Mouse (Mus musculus) common myeloid progenitor, adult 5-6 weeks (primary cell): ENCODE data around the gene Ccdc74a. TPM values are rescaled to one million over a fixed set of nuclear protein-coding genes. Genes with fewer than 3 reads are reported as not detected.
"Not testable (repeated sequence)": the region's sequence is repeated elsewhere in the genome, so short reads cannot be mapped to it uniquely, and the experiment has no call there.

Experiments
- ATAC-seq: replicated peaks from 2 replicates; pipeline ENCODE4 v1.8.0; 2016; ENCODE audit warnings: low read depth, mild to moderate bottlenecking, moderate TSS enrichment, inconsistent platforms; ENCODE audit not compliant: poor library complexity, severe bottlenecking
- total RNA-seq: library from RNA; stranded (forward); fragments of 200-1000, 187-1606 nt; gene quantifications from 2 replicates; pipeline ENCODE4 v1.2.3, GENCODE M21; 2017

The Ccdc74a gene
- 2.2 and 4.4 TPM in 2 replicates for total RNA-seq

DNA sequence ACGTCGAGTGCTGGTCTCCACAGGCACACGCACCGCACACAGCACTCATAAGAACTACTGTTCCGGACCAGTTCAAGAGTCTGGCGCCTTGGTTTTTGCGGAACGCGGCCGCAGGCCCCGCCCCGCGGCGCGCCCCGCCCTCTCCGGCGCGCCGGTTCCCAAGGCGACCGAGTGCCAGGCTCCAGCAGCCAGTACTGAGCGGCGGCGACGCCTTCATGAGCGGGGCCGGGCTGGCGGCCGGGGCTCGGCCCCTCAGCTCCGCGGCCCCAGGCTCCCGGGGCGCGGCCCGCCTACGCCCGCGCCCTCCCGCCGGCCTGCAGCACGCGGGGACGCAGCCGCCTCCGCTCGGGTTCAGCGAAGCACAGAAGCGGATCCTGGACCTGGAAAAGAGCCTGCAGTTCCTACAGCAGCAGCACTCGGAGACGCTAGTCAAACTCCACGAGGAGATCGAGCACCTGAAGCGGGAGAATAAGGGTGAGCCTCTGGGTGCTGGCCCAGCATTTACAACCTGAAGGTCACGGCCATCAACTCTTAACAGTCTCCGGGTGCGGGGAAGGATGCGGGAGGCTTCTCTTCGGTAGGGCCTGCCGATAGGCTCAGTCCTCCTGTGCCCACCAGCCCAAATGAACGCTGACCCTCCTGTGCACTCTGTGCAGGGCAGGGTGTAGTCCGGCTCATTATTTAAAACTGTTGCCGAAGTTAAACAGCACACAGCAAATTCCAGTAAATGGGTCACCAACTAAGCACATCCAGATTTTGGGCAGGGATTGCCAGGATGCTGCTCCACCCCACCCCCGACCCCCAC lies at the start of gene Ccdc74a:
Gene Ccdc74a, plus strand, starts transcription at position 161 of the 805 bp plus-strand sequence.
- peak; percentile 66 for ATAC-seq

DNA sequence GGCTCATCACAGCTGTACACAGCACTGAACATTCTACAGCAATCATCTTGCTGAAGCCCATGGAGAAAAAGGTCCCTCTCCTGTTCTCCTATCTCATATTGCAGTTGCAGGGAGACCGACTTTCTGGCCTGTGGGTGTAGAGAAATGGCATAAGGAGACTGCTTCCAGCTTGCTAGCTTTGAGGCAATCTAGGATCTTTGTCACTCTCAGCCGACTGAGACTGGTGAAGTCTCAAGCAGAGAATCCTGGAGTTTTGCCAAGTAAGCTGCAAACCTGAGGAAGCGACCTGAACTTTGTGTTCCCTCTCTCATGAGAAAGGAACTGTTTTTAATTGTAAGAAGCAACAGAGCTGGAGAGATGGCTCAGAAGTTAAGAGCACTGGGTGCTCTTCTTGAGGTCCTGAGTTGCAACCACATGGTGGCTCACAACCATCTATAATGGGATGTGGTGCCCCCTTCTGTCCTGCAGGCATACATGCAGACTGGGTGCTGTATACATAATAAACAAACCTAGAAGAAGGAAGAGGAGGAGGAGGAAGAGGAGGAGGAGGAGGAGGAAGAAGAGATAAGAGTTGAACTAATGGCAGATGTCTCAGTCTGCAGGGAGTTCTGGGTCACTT lies 45.2 kb upstream of the Ccdc74a start:
- ATAC-seq: peak; percentile 56; the same call in 1 of the 2 replicates

DNA sequence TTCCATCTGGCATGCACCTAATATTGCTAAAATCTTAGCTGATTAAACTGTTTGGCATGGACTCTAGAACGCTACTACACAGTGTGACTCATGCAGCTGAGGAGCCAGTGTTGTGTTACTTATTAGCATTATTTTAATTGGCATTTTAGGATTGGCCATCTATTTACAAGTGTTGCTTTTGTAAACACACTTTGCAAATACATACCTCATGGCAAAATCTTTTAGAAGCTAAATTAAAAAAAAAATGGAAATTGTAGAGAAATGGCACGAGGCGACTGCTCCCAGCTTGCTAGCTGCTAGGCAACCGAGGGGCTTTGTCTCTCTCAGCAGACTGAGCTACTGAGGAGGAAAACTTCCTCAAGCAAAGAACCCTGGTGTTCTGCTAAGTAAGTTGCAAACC lies 41.3 kb upstream of the Ccdc74a start:
- no peak for ATAC-seq

DNA sequence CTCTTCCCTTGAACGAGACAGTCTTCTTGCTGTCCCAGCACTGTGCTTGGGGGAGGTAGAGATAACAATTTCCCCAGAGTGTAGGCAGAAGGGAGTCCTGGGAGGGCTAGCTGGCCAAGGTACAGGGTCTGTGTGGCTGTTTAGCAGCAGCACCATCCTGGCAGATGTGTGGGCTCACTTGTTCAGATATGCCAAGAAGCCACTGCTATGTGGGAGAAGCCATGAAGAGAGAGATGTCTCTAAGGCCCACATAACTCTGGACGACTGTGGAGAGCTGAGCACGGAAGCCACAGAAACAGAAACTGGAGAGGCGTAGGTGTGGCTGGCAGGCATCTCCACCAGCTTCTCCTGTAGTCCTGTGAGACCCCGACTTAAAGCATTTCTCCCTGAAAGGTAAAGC lies 40.6 kb upstream of the Ccdc74a start:
- no peak for ATAC-seq

DNA sequence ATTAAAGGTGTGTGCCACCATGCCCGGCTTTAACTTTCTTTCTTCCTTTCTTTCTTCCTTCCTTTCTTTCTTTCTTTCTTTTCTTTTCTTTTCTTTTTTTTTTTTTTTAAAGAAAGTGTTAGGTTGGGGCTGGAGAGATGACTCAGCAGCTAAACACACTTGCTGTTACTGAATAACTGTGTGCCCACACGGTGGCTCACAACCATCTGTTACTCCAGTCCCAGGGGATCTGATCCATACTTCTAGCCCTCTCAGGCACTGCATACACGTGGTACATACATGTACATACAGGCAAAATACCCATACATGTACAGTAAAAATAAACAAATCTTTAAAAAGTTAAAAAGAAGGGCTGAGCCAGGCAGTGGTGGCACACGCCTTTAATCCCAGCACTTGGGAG lies 34.9 kb upstream of the Ccdc74a start:
- ATAC-seq: no peak

DNA sequence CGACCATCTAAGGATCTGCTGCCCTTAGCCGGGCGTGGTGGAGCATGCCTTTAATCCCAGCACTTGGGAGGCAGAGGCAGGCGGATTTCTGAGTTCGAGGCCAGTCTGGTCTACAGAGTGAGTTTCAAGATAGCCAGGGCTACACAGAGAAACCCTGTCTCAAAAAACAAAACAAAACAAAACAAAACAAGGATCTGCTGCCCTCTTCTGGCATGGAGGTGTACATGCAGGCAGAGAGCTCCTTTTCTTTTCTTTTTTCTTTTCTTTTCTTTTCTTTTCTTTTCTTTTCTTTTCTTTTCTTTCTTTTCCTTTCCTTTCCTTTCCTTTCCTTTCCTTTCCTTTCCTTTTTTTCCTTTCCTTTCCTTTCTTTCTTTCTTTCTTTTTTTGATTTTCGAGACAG lies 31.5 kb upstream of the Ccdc74a start:
- ATAC-seq: not testable (repeated sequence)

DNA sequence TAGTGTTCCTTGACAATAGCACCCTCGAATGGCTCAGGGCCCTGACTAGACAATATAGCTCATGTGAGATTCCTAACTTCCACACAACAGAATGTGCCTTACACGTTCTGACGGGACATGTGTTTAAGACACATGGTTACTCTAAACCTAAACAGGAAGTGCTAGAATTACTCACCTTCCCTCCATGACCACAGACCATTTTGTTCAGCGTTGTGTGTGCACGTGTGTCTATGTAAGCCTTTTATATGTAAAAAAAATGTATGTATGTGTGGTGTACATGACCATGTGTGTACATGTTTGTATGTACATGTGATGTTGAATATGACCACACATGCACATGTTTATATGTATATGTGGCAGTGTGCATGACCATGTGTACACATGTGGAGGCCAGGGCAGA lies 30.1 kb upstream of the Ccdc74a start:
- ATAC-seq: no peak

DNA sequence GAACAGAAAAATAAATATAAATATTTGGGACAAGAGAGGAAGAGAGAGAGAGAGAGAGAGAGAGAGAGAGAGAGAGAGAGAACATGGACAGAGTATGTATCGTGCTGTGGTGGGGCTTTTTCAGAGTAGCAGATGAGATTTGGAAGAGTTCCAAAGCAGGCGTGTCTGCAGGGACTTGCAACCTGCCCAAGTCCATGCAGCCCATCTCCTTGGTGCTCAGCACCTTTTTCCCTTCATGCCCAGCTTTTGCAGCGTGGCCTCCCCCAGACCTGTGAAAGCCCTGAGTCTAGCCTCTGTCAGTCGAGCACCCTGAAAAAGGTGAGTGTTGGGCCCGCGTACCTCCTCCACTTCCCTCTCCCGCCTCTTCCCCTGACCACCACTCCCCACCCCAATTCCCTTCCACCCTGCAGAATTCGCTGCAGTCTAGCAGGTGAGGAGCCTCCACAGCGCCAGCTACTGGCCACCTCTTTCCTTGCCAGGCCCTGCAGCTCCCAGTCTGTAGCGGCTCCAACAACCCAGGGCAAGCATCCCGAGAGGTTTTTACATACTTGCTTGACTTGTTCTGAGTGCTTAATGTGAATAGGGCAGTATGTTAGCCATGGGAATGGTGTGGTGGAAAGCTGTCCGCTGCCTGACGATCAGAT lies 28.2 kb upstream of the Ccdc74a start:
- peak; percentile 78 for ATAC-seq

DNA sequence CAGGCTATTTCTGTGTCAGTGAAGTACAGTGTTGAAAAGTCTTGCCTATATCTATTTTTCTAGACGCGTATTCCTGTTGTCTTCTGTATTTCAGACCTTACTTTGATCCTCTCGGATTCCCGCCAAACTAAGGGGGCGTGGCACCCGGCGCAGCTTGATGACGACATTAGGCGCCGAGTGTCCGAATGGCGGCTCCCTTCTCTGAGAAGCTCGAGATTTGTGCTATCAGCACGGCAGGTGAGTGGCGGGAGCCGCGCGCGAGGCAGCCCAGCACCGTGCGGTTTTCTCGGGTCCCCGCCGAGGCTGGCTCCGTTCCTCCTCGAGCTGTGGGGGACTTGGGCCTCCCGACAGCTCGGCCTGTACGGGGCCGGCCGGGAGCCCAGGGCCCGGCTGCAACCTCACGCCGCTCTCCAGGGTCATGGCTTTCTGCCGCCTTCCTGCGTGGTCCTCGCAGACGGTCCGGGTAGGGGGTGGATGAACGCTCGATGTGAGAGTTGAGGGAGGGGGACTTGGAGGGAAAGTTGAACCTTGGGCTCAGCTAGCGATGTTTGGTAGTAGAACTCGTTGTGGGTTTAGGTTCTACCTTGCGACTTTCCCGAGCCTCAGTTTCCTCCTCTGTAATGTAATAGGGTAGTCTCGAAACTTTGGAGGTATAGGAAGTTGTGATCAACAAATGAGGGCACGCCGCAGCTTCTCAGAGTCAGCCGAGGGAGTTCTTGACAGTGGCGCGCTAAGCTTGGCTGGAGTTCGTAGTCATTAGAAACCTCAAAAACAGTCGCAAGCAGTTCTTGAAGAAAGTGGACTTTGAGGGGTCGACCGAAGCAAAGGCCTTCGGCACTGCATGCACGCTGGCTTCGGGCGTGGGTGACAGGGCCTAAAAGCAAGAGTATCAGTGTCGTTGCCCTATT lies 26.8 kb upstream of the Ccdc74a start, which contains the start of gene Smpd4:
Gene Smpd4, plus strand, starts transcription at position 157 of the 908 bp plus-strand sequence.
- ATAC-seq: peak; percentile 75

DNA sequence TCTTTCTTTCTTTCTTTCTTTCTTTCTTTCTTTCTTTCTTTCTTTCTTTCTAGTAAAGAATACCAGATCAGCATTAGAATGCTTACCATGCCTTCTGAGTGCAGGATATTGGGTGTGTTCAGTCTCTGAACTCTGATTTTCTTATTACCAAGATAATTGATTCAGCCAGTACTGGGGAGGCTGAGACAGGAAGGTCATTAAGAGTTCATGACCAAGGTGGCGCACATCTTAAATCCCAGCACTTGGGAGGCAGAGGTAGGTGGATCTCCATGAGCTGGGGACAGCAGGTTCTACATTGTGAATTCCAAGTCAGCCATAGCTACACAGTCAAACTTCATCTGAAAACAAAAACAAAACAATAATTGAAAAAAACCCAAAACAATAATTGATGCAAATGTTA lies 24.3 kb upstream of the Ccdc74a start:
- ATAC-seq: no peak

DNA sequence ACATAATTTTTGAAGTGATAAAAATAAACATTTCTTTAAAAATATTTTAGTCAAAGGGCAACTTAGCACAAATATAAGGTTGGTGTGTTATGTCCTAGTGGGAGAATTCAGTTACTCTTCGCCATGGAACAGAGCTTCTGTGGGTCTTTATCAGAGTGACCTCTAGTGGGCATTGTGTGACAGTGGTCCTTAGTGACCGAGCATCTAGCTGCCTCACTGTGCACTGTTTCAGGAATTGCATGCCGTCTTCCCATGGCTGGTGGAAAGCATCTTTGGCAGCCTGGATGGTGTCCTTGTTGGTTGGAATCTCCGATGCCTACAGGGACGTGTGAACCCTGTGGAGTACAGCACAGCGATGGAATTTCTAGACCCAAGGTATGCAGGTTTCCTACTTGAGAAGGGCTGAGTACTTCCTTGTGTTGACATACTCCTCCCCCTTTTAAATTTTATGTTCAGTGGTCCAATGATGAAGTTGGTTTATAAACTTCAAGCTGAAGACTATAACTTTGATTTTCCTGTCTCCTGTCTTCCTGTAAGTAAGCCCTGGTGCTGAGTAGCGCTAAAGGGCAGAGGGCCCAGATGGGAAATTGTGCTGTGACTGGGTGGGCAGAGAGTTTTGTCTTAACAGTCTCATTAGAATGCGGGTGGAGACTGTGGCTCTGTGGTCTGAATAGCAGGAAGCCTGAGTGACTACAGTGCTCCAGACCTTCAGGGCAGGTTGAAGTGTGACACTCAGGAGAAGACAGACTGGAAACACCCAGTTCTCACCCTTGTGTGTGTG lies 20.6 kb upstream of the Ccdc74a start:
- ATAC-seq: peak; percentile 89

DNA sequence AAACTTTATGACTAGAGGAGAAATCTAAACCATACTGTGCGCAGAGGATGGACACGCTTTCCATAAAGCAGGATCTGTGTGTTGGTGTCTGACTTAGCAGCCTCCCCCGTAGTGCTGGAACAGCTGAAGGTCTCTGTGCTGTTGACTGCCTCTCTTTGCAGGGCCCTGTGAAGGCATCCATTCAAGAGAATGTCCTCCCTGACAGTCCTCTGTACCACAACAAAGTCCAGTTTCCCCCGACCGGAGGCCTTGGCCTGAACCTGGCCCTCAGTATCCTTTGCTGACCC lies 20.1 kb upstream of the Ccdc74a start:
- no peak for ATAC-seq

DNA sequence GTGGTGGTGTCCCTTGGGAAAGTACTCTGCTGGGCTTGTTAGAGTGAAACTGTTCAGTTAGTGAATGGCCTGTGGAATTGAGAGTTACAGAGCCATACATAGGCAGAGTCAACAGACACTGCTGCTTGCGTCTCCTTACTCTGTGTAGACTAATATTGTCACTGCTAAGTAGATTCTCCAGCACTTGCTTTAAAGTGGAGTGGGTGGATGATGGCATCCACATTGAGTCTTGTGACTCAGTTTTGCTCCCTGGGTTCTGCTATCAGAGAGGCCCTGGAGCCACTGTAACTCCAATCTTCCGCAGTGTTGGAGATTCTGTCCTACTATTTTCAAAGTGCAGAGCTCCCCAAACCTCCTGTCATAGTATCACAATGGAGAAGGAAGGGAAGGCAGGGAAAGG lies 13.7 kb upstream of the Ccdc74a start:
- ATAC-seq: no peak

DNA sequence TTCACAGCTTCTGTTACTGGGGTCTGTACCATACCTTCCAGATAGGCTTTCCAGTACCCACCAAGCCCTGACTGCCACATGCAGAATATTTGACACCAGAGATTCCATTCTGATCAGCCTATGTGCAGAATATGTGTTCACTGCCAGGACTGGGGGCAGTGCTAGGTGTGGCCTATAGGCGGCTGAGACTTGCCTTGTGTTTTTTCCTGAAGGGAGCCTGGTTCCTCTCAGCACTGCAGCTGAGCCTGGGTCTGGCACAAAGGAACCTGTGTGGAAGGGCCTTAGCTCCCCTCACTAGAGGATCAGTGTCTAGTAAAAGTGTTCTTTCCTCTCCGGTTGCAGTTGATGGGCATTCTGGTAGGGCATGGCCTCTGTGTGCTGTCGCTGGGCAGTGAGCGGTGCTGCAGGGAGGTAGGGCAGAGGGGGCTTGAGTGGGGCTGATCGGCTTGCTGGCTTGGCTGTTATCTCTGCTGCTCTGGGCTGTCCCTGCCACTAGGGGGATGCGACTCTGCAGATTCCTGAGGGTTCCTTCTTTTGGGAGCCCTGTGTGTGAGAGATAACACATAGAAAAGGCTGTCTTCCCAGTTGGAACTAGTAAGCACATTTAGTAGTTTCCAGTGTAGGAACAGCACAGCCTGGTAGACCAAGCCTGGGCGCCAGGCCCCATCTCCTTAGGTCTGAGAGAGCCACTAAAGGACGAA lies 12.6 kb upstream of the Ccdc74a start:
- no peak; the same call in 1 of the 2 replicates for ATAC-seq

DNA sequence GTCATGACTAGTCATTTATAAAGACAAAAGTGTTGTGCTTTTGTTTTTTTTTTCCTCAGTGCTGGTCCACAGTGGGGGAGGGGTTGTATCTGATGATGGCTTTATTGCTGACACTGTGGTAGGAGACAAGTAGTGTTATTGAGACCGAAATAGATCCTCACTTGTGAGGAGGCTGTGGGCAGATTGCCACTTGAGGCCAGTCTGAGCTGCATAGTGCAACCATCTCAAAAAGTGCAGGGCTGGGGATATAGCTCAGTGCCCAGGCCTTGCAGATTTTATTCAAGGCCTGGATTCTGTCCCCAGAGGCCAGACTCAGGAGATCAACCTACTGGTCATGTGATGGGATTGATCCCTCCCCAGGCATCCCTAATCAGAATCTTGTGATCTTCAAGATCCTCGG lies 9.4 kb upstream of the Ccdc74a start:
- no peak for ATAC-seq

DNA sequence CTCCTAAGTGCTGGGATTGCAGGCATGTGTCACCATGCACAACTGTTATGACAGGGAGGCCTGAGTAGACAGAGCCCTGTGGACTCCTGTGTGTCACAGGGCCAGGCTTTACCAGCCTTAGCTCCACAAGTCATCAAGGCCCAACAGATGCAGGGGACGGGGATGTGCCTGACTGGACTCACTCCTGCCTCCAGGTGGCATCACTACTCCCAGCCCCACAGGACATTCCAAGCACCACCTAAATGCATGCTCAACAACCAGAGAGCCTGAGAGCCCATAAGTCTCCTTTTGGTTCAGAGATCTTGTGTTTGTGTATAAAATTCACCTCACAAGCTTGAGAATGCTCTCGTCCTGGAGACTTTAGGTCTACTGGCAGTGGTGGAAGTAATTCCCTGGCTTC lies 8.7 kb upstream of the Ccdc74a start:
- no peak for ATAC-seq

DNA sequence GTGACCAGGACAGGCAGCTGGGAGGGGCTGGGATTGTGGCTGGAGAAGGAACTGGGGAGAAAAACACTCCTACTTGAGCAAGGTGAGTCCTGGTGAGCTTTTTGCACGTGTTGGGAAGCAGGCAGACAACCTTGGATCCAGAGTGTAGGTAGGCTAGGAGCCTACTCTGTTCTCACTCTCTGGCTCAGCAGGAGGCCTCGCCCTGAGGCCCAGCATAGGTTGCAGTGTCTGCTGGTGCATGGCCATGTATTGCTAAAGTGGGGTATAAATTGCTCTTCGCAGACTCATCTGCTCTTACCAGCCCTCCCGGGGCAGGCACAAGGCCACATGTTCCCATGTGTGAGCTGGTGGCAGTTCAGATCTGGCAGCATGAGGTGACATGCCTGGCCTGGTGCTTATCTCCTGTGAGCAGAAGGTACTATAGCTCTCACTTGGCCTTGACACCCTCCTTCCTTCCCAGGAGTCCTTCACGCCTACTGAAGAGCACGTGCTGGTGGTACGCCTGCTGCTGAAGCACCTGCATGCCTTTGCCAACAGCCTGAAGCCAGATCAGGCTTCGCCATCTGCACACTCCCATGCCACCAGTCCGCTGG lies 8.1 kb upstream of the Ccdc74a start:
- peak; percentile 81 for ATAC-seq

DNA sequence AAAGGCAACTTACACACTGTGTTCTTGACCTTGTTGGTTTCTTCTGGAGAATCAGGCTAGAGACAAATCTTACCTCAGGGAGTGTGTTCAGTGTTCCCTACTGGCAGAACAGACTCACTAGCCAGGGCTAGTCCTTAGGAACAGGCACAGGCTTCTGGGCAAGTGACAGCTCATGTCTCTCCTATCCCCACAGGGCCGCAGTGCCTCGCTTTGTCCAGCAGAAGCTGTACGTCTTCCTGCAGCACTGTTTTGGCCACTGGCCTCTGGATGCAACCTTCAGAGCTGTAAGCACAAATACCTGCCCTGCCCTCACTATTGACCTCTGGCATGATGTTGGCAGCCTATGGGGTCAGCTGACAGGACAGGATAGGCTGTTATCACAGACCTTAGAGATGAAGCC lies 7.2 kb upstream of the Ccdc74a start:
- no peak for ATAC-seq

DNA sequence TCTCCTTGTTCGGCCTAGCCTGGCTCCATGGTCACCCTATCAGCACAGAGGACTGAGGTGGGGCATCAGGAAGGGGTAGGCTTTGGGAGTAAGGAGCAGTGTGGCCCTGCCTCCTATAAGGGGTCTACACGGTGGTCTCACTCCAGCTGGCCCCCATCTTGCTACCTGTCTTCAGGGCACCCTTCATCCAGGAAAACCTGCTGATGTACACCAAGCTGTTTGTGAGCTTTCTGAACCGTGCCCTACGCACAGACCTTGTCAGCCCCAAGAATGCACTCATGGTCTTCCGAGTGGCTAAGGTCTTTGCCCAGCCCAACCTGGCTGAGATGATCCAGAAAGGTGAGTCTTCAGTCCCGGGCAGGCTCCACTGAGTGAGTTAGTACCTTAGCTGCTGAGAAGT lies 6.3 kb upstream of the Ccdc74a start:
- ATAC-seq: no peak
